Mouse (Mus musculus): Measurements from ENCODE around the gene Trf. TPM values are rescaled to one million over a fixed set of nuclear protein-coding genes. Genes with fewer than 3 reads are reported as not detected.

Gene Trf
- polyA plus RNA-seq, 1 experiment from 2014 or later = 12.9 TPM

DNA sequence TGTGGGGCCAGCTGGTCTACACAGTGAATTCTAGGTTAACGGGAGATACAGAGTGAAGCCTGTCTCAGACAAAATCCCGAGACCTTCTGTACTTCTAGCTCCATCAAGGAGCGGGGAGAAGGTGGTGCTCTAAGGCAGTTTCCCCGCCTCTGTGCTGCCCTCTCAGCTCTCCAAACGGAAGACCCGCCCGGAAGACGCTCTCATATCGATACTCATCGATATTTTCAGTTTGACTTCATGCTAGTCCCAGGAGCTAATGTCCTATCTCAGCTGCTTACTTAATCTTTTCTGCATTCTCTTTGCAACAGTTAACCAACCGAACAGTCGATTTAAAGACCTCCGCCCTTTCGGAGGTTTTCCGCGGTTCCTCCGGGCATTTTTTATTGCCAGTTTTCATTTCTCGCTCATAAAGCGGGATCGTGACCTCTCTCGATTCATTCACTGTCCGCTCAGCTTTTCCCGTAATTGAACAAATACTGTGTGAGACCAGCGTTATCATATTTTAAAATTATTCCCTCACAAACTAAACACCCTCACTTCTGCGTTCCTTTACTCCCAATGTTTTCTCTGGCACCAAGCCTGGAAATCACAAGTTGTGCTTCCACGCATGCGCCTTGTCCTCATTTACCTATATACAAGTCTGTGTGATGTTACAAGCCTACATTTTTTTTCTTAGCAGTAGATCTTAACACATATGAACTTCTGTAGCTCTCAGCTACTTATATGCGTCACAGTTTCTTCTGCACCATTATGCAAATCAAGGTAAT is 17.4 kb downstream of the Trf start:
- Histone ChIP-seq H3K4me2 (no peak overlapping the region), H3K27me3 (no peaks in the 10 kb centered on the region), H3K36me3 (replicated peaks) (no peaks in the 10 kb centered on the region), H3K4me3 (replicated peaks) (no peak overlapping the region), H3K9ac (no peak overlapping the region), H3K9me3 (no peaks in the 10 kb centered on the region), H3K4me1 (no peaks in the 10 kb centered on the region; the same call in 1 of the 2 replicates), H3K27ac (no peak overlapping the region)
- ATAC-seq (ENCODE audit: low FRiP score) = no peak
- WGBS = 84% methylated on average over 28 of the region's 28 CpGs

DNA sequence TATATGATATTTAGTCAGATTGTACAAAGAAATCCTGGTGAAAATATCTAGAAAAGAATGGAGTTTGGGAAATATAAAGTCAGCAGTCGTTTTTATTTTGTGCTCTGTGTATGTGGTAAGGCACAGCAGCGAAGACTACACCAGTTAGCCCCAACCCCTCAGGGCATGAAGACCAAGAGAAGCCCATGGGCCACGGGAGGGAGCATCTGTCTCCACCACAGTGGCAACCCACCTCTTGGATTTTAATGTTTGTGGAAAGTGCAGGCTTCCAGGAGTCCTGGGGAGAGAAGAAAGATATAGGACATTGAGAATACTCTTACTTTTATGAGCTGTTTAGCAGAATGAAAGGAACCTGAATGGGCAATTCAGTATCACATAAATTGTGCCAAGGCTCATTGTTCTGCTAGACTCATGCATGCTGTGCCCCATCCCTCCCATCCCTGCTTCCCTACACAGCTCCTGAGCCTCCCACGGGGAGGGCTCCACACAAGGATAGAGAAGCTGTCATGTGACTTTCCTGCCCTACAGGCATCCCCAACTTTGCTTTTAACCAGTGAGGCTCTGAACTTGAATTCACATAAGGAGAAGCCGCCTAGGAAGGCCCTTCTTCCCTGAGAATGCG is 21.3 kb downstream of the Trf start:
- no peaks in the 10 kb centered on the region for H3K9me3 ChIP-seq
- H3K4me3 ChIP-seq (replicated peaks) = no peak overlapping the region
- H3K27me3 ChIP-seq = no peaks in the 10 kb centered on the region
- H3K36me3 ChIP-seq (replicated peaks) = no peaks in the 10 kb centered on the region
- no peak overlapping the region for H3K27ac ChIP-seq
- 50% methylated on average over 6 of the region's 6 CpGs for WGBS
- no peak overlapping the region for H3K9ac ChIP-seq
- no peak for ATAC-seq (ENCODE audit: low FRiP score)
- H3K4me1 ChIP-seq = no peaks in the 10 kb centered on the region; the same call in 1 of the 2 replicates
- H3K4me2 ChIP-seq = no peak overlapping the region

DNA sequence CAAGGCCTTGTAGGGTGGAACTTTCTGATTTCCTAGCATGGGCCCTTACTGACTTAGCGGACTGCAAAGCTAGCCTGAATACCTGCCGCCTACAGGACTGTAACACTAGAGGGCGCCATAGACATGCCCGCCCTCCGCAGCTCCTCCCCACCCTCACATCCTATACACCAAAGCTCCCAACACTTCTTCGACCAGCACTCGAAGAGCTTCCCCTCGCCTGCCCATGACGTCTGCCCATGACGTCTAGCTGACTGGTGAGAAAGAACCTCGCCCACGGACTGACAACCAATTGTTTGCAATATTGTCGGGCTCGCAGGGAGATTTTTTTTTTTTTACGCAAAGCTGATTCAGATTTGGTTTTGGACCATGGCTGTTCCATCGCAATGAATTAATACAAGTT is 22.4 kb downstream of the Trf start:
- peak overlapping the region; percentile 47 for H3K4me2 ChIP-seq
- no peaks in the 10 kb centered on the region for H3K9me3 ChIP-seq
- H3K27me3 ChIP-seq = no peaks in the 10 kb centered on the region
- no peaks in the 10 kb centered on the region; the same call in 1 of the 2 replicates for H3K4me1 ChIP-seq
- no peaks in the 10 kb centered on the region for H3K36me3 ChIP-seq (replicated peaks)
- ATAC-seq (ENCODE audit: low FRiP score) = peak; percentile 82
- H3K9ac ChIP-seq = no peak overlapping the region
- peak overlapping the region; percentile 19; the same call in 1 of the 2 replicates for H3K4me3 ChIP-seq (replicated peaks)
- 8% methylated on average over 16 of the region's 16 CpGs for WGBS
- H3K27ac ChIP-seq = no peak overlapping the region

DNA sequence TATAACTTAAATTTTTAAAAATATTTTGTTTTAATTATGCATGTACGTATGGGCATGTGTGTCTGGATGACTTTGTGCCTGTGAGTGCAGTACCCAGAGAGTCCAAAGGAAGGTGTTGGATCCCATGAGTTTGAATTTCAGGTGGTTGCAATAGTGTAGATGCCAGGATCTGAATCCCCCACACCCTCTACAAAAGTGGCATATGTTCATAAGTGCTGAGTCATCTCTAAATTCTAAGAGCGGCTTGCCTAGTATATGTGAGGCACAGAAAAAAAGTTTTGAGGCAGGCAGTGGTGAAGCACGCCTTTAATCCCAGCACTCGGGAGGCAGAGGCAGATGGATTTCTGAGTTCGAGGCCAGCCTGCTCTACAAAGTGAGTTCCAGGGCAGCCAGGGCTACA is 24.5 kb downstream of the Trf start:
- 90% methylated on average over 5 of the region's 5 CpGs for WGBS
- ATAC-seq (ENCODE audit: low FRiP score) = no peak
- no peak overlapping the region for H3K27ac ChIP-seq

DNA sequence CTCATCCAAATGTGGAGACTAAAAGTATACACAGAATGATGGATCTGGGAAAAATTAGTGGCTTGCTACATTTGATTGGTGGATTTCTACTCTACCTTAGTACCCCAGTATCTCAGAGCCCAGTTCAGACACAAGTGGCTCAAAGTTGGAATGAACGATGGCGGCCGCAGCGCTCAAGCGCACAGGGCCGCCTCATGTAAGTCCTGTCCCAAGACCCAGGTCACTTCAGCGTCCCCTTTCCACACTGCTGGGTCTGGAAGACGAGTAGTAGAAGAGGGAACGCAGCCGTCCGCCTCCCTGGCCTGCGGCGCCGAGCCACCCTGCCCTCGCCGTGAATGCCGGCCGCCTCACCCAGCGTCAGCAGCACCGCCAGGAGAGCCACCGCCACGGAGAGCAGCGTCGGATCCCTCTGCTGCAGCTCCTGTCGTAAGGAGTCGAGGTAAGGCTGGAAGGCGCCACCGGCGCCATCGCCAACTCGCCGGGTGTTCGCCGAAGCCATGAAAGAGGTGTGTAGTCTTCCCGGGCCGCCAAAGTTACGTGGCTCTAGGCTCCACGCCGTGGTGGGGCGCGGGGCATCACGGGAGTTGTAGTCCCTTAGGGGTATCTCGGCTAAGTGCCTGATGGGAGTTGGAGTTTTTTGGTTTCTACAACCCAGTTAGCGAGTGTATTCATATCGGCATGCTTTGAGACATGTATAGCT is 28.5 kb downstream of the Trf start, which contains the start of gene Srprb:
Srprb (minus strand) TSS at position 577 of the 700 bp plus-strand sequence.
- Histone ChIP-seq H3K4me2 (peak within 1 kb of the TSS; percentile 64), H3K4me1 (peaks cover 9% of the 10 kb centered on the region), H3K27me3 (no peaks in the 10 kb centered on the region), H3K27ac (peak within 1 kb of the TSS; percentile 87), H3K36me3 (replicated peaks) (peaks cover 23% of the 10 kb centered on the region), H3K4me3 (replicated peaks) (peak within 1 kb of the TSS; percentile 91), H3K9ac (peak within 1 kb of the TSS; percentile 89), H3K9me3 (no peaks in the 10 kb centered on the region)
- peak; percentile 99 for ATAC-seq (ENCODE audit: low FRiP score)
- WGBS = under 1% methylated on average over 45 of the region's 45 CpGs

More for the DNA sequence above, 24.5 kb downstream of the Trf start:
- H3K4me1 ChIP-seq = peaks cover 5% of the 10 kb centered on the region
- H3K4me2 ChIP-seq = no peak overlapping the region
- no peak overlapping the region for H3K4me3 ChIP-seq (replicated peaks)
- H3K9ac ChIP-seq = no peak overlapping the region
- no peaks in the 10 kb centered on the region for H3K36me3 ChIP-seq (replicated peaks)
- no peaks in the 10 kb centered on the region for H3K9me3 ChIP-seq
- H3K27me3 ChIP-seq = no peaks in the 10 kb centered on the region

DNA sequence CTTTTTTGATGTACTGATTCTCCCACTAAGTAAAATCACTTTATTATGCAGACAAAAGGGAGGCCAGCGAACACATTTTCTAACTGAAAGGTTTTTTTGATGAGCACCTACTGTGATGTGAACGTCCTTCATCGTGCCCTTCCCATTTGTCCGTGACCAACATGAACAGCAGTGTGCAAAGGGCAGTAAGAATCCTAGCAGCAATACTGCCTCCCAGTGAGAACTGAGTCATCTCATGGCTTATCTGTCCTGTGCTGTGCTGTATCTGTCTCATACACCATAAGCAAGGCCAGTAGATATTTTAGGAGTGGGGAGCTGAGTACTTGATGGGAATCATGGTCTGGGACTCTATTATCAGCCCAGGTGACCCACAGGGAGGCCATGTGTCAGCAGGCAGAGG is 41.8 kb downstream of the Trf start:
- Histone ChIP-seq H3K4me1 (no peaks in the 10 kb centered on the region), H3K36me3 (replicated peaks) (peaks cover 63% of the 10 kb centered on the region), H3K27me3 (no peaks in the 10 kb centered on the region), H3K9me3 (no peaks in the 10 kb centered on the region), H3K27ac (no peak overlapping the region), H3K9ac (no peak overlapping the region), H3K4me2 (no peak overlapping the region), H3K4me3 (replicated peaks) (no peak overlapping the region)
- WGBS = 89% methylated on average over 4 of the region's 4 CpGs
- ATAC-seq (ENCODE audit: low FRiP score) = no peak

DNA sequence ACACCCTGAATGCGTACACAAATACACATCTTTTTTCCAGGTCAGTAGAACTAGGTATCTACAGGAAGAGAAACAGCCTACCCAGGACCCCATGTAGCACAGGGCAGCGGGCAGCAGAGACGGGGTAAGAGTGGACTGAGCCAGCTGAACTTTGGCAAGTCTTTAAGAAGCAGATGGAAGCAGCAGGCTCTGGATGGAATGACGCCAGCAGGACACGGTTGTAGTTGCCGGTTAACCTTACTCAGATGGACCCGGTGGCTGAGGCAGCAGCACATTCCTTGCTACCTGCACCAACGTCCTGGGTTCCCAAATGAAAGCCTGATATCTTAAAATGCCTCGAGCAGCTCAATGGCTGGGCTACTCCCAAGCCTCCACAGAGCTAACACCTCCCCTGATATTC is 43.5 kb downstream of the Trf start:
- H3K9me3 ChIP-seq = no peaks in the 10 kb centered on the region
- WGBS = 79% methylated on average over 9 of the region's 9 CpGs
- no peak overlapping the region for H3K4me3 ChIP-seq (replicated peaks)
- peaks cover 51% of the 10 kb centered on the region for H3K36me3 ChIP-seq (replicated peaks)
- H3K4me1 ChIP-seq = no peaks in the 10 kb centered on the region
- no peaks in the 10 kb centered on the region for H3K27me3 ChIP-seq
- ATAC-seq (ENCODE audit: low FRiP score) = 0 out of 2 replicates have a peak, but pooled peaks have one; percentile 12
- no peak overlapping the region for H3K9ac ChIP-seq
- H3K4me2 ChIP-seq = no peak overlapping the region
- no peak overlapping the region for H3K27ac ChIP-seq

DNA sequence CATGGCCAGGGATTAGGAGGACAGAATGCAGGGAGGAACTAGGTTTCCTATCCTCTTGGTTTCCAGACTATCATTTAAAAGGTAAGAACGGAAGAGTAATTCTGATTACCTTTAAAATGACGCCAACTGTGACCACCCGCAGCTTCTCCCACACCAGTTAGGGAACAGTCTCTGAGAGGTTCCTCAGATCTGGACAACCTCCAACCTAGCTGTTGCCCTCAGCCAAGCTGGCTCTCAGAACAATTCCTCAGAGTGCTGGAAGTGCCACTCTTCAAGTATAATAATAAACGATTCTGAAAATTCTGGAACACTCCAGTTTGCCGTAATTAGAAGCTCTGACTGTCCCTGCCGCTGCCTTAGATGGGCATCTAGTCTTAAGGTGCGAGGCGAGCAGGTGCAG is 44.3 kb downstream of the Trf start:
- 95% methylated on average over 8 of the region's 8 CpGs for WGBS
- peaks cover 44% of the 10 kb centered on the region for H3K36me3 ChIP-seq (replicated peaks)
- no peaks in the 10 kb centered on the region for H3K9me3 ChIP-seq
- H3K4me1 ChIP-seq = peaks cover 3% of the 10 kb centered on the region
- H3K4me3 ChIP-seq (replicated peaks) = no peak overlapping the region
- no peak for ATAC-seq (ENCODE audit: low FRiP score)
- H3K4me2 ChIP-seq = no peak overlapping the region
- H3K27ac ChIP-seq = no peak overlapping the region
- no peaks in the 10 kb centered on the region for H3K27me3 ChIP-seq
- H3K9ac ChIP-seq = no peak overlapping the region

DNA sequence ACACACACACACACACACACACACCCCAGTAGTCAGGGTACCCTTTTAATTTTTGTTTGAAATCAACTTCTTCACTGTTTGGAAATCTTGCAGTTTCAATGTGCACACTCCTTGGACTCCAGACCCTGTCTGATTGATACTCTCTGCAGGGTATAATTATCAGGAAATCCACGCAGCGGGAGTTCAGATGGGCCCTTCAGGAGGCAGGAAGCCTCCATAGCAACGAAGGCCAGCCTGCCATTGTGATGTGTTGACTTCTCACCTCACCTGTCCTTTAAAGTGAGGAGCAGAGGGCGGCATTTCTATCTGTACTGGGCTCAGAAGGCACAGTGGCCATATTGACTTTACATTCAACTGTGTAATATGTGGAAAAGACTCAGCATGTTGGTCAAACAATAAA is 45.4 kb downstream of the Trf start:
- ATAC-seq (ENCODE audit: low FRiP score) = no peak
- H3K36me3 ChIP-seq (replicated peaks) = peaks cover 33% of the 10 kb centered on the region
- 67% methylated on average over 4 of the region's 4 CpGs for WGBS
- no peak overlapping the region for H3K27ac ChIP-seq
- H3K9me3 ChIP-seq = no peaks in the 10 kb centered on the region
- no peak overlapping the region for H3K4me2 ChIP-seq
- no peaks in the 10 kb centered on the region for H3K27me3 ChIP-seq
- H3K4me3 ChIP-seq (replicated peaks) = no peak overlapping the region
- peaks cover 12% of the 10 kb centered on the region for H3K4me1 ChIP-seq
- no peak overlapping the region for H3K9ac ChIP-seq

DNA sequence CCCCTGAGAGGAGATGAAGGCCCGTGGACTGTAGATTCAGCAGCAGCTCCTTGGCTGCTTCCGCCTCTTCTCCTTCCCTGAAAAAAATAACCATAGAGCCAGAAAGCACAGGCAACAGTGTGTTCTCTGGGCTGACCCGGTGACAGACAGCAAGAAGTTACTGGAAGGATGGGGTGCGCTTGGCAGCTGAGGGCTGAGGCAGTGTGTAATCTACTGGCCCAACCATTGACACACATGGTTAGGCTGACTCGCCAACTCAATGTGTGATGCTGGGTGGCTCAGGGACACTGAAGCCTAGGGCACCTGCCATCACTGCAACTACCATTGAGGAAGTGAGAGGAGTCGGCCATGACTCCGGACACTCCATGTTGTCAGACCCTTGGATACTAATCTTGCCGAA is 48.4 kb downstream of the Trf start:
- Histone ChIP-seq H3K4me2 (no peak overlapping the region), H3K4me3 (replicated peaks) (no peak overlapping the region), H3K36me3 (replicated peaks) (peaks cover 19% of the 10 kb centered on the region; the same call in 1 of the 2 replicates), H3K27me3 (no peaks in the 10 kb centered on the region), H3K9ac (no peak overlapping the region), H3K9me3 (no peaks in the 10 kb centered on the region), H3K27ac (no peak overlapping the region), H3K4me1 (peaks cover 12% of the 10 kb centered on the region)
- 87% methylated on average over 8 of the region's 8 CpGs for WGBS
- ATAC-seq (ENCODE audit: low FRiP score) = no peak; the same call in 1 of the 2 replicates

DNA sequence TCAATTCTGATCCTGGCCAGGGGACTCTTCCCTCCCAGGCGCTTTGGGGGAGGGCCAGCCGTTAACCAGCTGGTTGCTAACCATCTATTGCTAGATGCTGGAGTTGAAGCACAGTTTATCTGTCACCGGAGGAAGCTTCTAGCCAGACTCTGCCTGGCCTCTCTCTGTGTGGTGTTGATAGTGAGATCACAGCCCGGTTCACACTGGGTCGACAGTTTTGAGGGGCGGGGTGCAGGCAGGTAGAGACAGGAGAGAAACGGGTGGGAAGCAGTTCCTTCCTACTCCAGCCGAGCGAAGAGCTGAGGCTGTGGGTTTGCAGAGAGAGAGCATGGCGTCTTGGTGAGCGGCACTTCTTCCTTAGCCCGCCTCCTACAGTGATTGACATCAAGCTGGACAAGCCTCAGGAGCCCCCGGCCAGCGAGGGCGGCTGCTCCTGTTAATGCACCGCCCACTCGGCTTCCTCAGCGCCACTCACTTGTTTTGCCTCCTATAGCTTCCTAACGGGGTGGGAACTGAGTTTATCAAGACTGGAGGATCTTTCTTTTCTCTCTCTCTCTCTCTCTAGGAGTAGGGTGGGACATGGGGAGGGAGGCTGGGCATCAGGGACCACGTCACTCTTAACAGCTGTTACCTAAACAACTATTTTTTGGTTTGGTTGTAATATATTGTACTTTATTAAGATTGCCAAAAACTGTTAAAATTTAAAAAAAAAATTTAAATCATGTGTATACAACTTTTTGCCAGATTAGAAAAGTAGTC is 49.3 kb downstream of the Trf start:
- Histone ChIP-seq H3K36me3 (replicated peaks) (peaks cover 15% of the 10 kb centered on the region; the same call in 1 of the 2 replicates), H3K27ac (peak overlapping the region; percentile 61; the same call in 1 of the 2 replicates)
- WGBS = 5% methylated on average over 20 of the region's 20 CpGs

More for the DNA sequence above, 49.3 kb downstream of the Trf start:
- Histone ChIP-seq H3K27me3 (no peaks in the 10 kb centered on the region), H3K4me1 (peaks cover 12% of the 10 kb centered on the region), H3K9ac (peak overlapping the region; percentile 54), H3K4me2 (peak overlapping the region; percentile 59), H3K4me3 (replicated peaks) (peak overlapping the region; percentile 35), H3K9me3 (no peaks in the 10 kb centered on the region)
- ATAC-seq (ENCODE audit: low FRiP score) = peak; percentile 88

Measured in forebrain, embryonic 12.5 days (tissue).